Mouse (Mus musculus): ENCODE measurements around the gene Col23a1. TPM values are rescaled to one million over a fixed set of nuclear protein-coding genes. Genes with fewer than 3 reads are reported as not detected.

Col23a1 gene
- polyA plus RNA-seq, 1 experiment, result 1.5 TPM

DNA sequence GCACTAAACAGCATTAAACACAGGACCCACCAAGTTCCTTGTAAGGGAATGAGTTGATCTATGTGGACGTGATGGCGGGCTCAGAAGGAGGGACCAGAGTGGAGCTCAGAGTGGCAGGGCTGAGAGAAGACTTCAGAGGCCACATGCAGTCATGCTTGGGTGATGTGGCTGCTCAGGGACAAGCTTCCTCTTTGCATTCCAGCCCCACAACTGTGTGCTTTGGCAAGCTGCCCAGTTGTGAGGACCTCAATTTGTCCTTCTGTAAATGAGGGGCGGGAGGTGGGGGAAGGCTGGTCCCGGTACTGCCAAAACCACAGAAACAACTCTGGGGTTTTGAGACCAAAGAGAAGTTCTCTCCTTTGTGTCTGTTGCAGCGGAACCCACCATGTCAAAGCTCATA, 261.5 kb downstream of the Col23a1 start:
- Histone ChIP-seq H3K4me3 (ENCODE audit: extremely low read depth, insufficient read depth, insufficient read length) (no peak overlapping the region), H3K27me3 (ENCODE audit: control insufficient read depth, insufficient read depth, low read length) (no peaks in the 10 kb centered on the region), H3K36me3 (ENCODE audit: control insufficient read depth, insufficient read depth, low read length) (no peaks in the 10 kb centered on the region), H3K4me1 (ENCODE audit: control insufficient read depth, insufficient read depth, insufficient read length) (peaks cover 3% of the 10 kb centered on the region; the same call in 1 of the 2 replicates), H3K27ac (ENCODE audit: insufficient read depth, low read length) (no peak overlapping the region)
- TF ChIP-seq CTCF (IDR thresholded peaks at IDR 0.05; ENCODE audit: extremely low read depth, insufficient read depth, insufficient read length, insufficient replicate concordance) (no peak), POLR2A (IDR thresholded peaks at IDR 0.05; ENCODE audit: low read depth, low read length) (no peak)
- WGBS, result 8% methylated on average over 5 of the region's 5 CpGs
- DNase-seq (ENCODE audit: low read depth in 1 of 2, low spot score in 2 of 2), result peak in 1 of 2 experiments; percentile 35

DNA sequence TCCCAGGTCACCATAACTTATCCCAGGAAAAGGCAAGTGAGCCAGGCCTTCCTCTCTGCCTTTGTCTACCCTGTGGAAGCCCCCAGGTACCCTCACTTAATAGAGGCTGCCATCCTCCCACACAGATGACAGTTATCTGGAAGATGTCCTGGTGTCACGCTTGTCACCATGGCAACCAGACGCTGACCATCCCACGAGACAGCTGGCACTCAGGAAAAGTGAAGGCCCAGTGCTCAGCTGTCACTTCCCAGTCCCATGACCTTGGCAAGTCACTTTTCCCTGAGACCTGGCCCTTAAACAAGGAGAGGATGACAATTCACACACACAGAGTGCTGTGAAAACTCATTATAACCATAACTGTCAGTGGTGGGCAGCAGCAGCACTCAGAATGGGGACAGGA, 262.4 kb downstream of the Col23a1 start:
- Histone ChIP-seq H3K36me3 (ENCODE audit: control insufficient read depth, insufficient read depth, low read length) (no peaks in the 10 kb centered on the region), H3K4me3 (ENCODE audit: extremely low read depth, insufficient read depth, insufficient read length) (no peak overlapping the region), H3K27ac (ENCODE audit: insufficient read depth, low read length) (no peak overlapping the region), H3K27me3 (ENCODE audit: control insufficient read depth, insufficient read depth, low read length) (no peaks in the 10 kb centered on the region), H3K4me1 (ENCODE audit: control insufficient read depth, insufficient read depth, insufficient read length) (peaks cover 3% of the 10 kb centered on the region; the same call in 1 of the 2 replicates)
- 73% methylated on average over 3 of the region's 3 CpGs for WGBS
- TF ChIP-seq POLR2A (IDR thresholded peaks at IDR 0.05; ENCODE audit: low read depth, low read length) (no peak), CTCF (IDR thresholded peaks at IDR 0.05; ENCODE audit: extremely low read depth, insufficient read depth, insufficient read length, insufficient replicate concordance) (no peak)
- no peak for DNase-seq (ENCODE audit: low read depth in 1 of 2, low spot score in 2 of 2)

GRCm38 (mm10) chr11:51554590-51554989, 264.9 kb downstream of the Col23a1 start:
- no peak overlapping the region for H3K27ac ChIP-seq (ENCODE audit: insufficient read depth, low read length)
- no peaks in the 10 kb centered on the region for H3K27me3 ChIP-seq (ENCODE audit: control insufficient read depth, insufficient read depth, low read length)
- TF ChIP-seq CTCF (IDR thresholded peaks at IDR 0.05; ENCODE audit: extremely low read depth, insufficient read depth, insufficient read length, insufficient replicate concordance), result no peak
- H3K36me3 ChIP-seq (ENCODE audit: control insufficient read depth, insufficient read depth, low read length), result no peaks in the 10 kb centered on the region
- DNase-seq (ENCODE audit: low read depth in 1 of 2, low spot score in 2 of 2), result no peak
- 88% methylated on average over 10 of the region's 10 CpGs for WGBS
- H3K4me1 ChIP-seq (ENCODE audit: control insufficient read depth, insufficient read depth, insufficient read length), result peaks cover 3% of the 10 kb centered on the region; the same call in 1 of the 2 replicates
- no peak overlapping the region for H3K4me3 ChIP-seq (ENCODE audit: extremely low read depth, insufficient read depth, insufficient read length)

GRCm38 (mm10) chr11:51555066-51555465, 265.3 kb downstream of the Col23a1 start:
- H3K4me3 ChIP-seq (ENCODE audit: extremely low read depth, insufficient read depth, insufficient read length), result no peak overlapping the region
- H3K27me3 ChIP-seq (ENCODE audit: control insufficient read depth, insufficient read depth, low read length), result no peaks in the 10 kb centered on the region
- 58% methylated on average over 2 of the region's 2 CpGs for WGBS
- no peaks in the 10 kb centered on the region for H3K36me3 ChIP-seq (ENCODE audit: control insufficient read depth, insufficient read depth, low read length)
- DNase-seq (ENCODE audit: low read depth in 1 of 2, low spot score in 2 of 2), result no peak
- H3K4me1 ChIP-seq (ENCODE audit: control insufficient read depth, insufficient read depth, insufficient read length), result peaks cover 3% of the 10 kb centered on the region; the same call in 1 of the 2 replicates
- H3K27ac ChIP-seq (ENCODE audit: insufficient read depth, low read length), result no peak overlapping the region
- TF ChIP-seq CTCF (IDR thresholded peaks at IDR 0.05; ENCODE audit: extremely low read depth, insufficient read depth, insufficient read length, insufficient replicate concordance) (no peak), POLR2A (IDR thresholded peaks at IDR 0.05; ENCODE audit: low read depth, low read length) (no peak)

DNA sequence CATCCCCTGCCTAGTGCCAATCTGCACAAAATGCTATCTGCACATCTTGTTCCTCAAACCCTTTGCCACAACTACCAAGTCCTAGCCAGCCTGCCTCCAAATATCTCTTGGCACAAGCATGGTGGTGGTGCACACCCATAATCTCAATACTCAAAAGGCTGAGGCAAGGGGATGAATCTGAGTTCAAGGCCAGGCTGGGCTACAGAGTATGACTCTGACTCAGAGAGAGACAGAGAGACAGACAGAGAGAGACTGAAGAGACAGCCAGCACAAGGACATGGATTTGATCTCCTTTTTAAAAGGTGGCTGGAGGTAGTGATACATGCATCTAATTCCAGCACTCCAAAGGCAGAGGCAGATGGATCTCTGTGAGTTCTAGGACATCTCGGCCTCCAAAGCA, 273.6 kb downstream of the Col23a1 start:
- H3K27me3 ChIP-seq (ENCODE audit: control insufficient read depth, insufficient read depth, low read length), result no peaks in the 10 kb centered on the region

GRCm38 (mm10) chr11:51565062-51565461, 275.3 kb downstream of the Col23a1 start:
- WGBS, result 5% methylated on average over 3 of the region's 3 CpGs
- TF ChIP-seq CTCF (IDR thresholded peaks at IDR 0.05; ENCODE audit: extremely low read depth, insufficient read depth, insufficient read length, insufficient replicate concordance), result no peak
- DNase-seq (ENCODE audit: low read depth in 1 of 2, low spot score in 2 of 2), result no peak
- Histone ChIP-seq H3K4me1 (ENCODE audit: control insufficient read depth, insufficient read depth, insufficient read length) (no peaks in the 10 kb centered on the region), H3K27ac (ENCODE audit: insufficient read depth, low read length) (no peak overlapping the region), H3K36me3 (ENCODE audit: control insufficient read depth, insufficient read depth, low read length) (no peaks in the 10 kb centered on the region), H3K27me3 (ENCODE audit: control insufficient read depth, insufficient read depth, low read length) (no peaks in the 10 kb centered on the region), H3K4me3 (ENCODE audit: extremely low read depth, insufficient read depth, insufficient read length) (no peak overlapping the region)

More for the DNA sequence above, 273.6 kb downstream of the Col23a1 start:
- no peak for TF ChIP-seq POLR2A (IDR thresholded peaks at IDR 0.05; ENCODE audit: low read depth, low read length)
- no peak for TF ChIP-seq CTCF (IDR thresholded peaks at IDR 0.05; ENCODE audit: extremely low read depth, insufficient read depth, insufficient read length, insufficient replicate concordance)
- Histone ChIP-seq H3K27ac (ENCODE audit: insufficient read depth, low read length) (no peak overlapping the region), H3K36me3 (ENCODE audit: control insufficient read depth, insufficient read depth, low read length) (no peaks in the 10 kb centered on the region), H3K4me1 (ENCODE audit: control insufficient read depth, insufficient read depth, insufficient read length) (no peaks in the 10 kb centered on the region), H3K4me3 (ENCODE audit: extremely low read depth, insufficient read depth, insufficient read length) (no peak overlapping the region)
- DNase-seq (ENCODE audit: low read depth in 1 of 2, low spot score in 2 of 2), result no peak
- 86% methylated on average over 1 of the region's 1 CpGs for WGBS

DNA sequence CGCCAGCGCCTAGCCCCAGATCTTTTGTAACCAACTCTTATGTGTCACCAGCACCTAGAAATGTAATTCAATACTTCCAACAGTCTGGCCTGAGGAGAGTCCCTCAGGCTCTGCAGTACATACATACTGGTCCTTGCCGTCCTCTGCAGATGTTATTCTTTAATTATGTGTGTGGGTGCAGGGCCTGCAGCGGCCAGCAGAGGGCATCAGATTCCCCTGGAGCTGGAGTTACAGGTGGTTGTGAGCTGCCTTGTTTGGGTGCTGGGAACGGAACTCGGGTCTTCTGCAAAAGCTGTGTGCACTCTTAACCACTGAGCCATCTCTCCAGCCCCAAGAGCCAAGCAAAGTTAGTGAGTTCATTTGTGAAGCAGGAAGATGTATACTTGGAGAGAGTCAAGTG, 276.2 kb downstream of the Col23a1 start:
- no peaks in the 10 kb centered on the region for H3K36me3 ChIP-seq (ENCODE audit: control insufficient read depth, insufficient read depth, low read length)
- no peaks in the 10 kb centered on the region for H3K27me3 ChIP-seq (ENCODE audit: control insufficient read depth, insufficient read depth, low read length)
- 90% methylated on average over 6 of the region's 6 CpGs for WGBS
- DNase-seq (ENCODE audit: low read depth in 1 of 2, low spot score in 2 of 2), result no peak
- TF ChIP-seq CTCF (IDR thresholded peaks at IDR 0.05; ENCODE audit: extremely low read depth, insufficient read depth, insufficient read length, insufficient replicate concordance) (no peak), POLR2A (IDR thresholded peaks at IDR 0.05; ENCODE audit: low read depth, low read length) (no peak)
- no peak overlapping the region for H3K4me3 ChIP-seq (ENCODE audit: extremely low read depth, insufficient read depth, insufficient read length)
- H3K4me1 ChIP-seq (ENCODE audit: control insufficient read depth, insufficient read depth, insufficient read length), result no peaks in the 10 kb centered on the region
- H3K27ac ChIP-seq (ENCODE audit: insufficient read depth, low read length), result no peak overlapping the region
